Mouse (Mus musculus): ENCODE measurements at regions not wholly inside any gene's neighbourhood (a gene's known extent, or its start where the extent isn't known, plus 50 kb on each side); places are given as distances from the start of the nearest gene placed in this dataset.

- no peak for DNase-seq
Observed at GRCm38 (mm10) chr14:120146908-120147770, 104.9 kb upstream of the Oxgr1 start.

GRCm38 (mm10) chr14:120148803-120149202, 106.6 kb upstream of the Oxgr1 start:
- DNase-seq = no peak

- DNase-seq = no peak
Observed at GRCm38 (mm10) chr14:120149341-120149741, 107.1 kb upstream of the Oxgr1 start.

GRCm38 (mm10) chr14:120150589-120150988, 108.4 kb upstream of the Oxgr1 start:
- no peak for DNase-seq

GRCm38 (mm10) chr14:120154413-120154812, 112.2 kb upstream of the Oxgr1 start:
- DNase-seq = no peak

- DNase-seq = peak in 1 of 2 experiments; percentile 15
Observed at GRCm38 (mm10) chr14:120164184-120164583, 111.3 kb upstream of the Mbnl2 start.

GRCm38 (mm10) chr14:120165496-120166045, 109.9 kb upstream of the Mbnl2 start:
- peak; percentile 53 to 55 for DNase-seq

GRCm38 (mm10) chr14:120170733-120171132, 104.7 kb upstream of the Mbnl2 start:
- no peak for DNase-seq

GRCm38 (mm10) chr14:120172058-120172457, 103.4 kb upstream of the Mbnl2 start:
- no peak for DNase-seq

GRCm38 (mm10) chr14:120172844-120173243, 102.6 kb upstream of the Mbnl2 start:
- no peak for DNase-seq

GRCm38 (mm10) chr14:120174615-120175014, 100.9 kb upstream of the Mbnl2 start:
- no peak for DNase-seq

- no peak for DNase-seq
Observed at GRCm38 (mm10) chr14:120195218-120195617, 80.3 kb upstream of the Mbnl2 start.

GRCm38 (mm10) chr14:120211741-120212140, 63.7 kb upstream of the Mbnl2 start:
- peak; percentile 25 to 58 for DNase-seq

- no peak for DNase-seq
Observed at GRCm38 (mm10) chr14:120212626-120213025, 62.8 kb upstream of the Mbnl2 start.

- DNase-seq = no peak
Observed at GRCm38 (mm10) chr14:120219224-120219623, 56.2 kb upstream of the Mbnl2 start.

GRCm38 (mm10) chr14:120223528-120224201, 51.8 kb upstream of the Mbnl2 start:
- no peak for DNase-seq

- DNase-seq = no peak
Observed at GRCm38 (mm10) chr14:120224202-120224846, 51.1 kb upstream of the Mbnl2 start.

GRCm38 (mm10) chr14:120225657-120226056, 49.8 kb upstream of the Mbnl2 start:
- no peak for DNase-seq
